Mouse (Mus musculus) spleen, postnatal 36 days (tissue): Measurements from ENCODE around the gene Gm14393.
"Not testable (repeated sequence)": the region's sequence is repeated elsewhere in the genome, so short reads cannot be mapped to it uniquely, and the experiment has no call there.

Experiments used
- DNase-seq, 2 experiments: peaks; one replicate each; pipeline ENCODE4 v3.0.0; 2022; ENCODE audit warnings: low spot score in 2 of 2, mixed read lengths in 1 of 2

Gene Gm14393

DNA sequence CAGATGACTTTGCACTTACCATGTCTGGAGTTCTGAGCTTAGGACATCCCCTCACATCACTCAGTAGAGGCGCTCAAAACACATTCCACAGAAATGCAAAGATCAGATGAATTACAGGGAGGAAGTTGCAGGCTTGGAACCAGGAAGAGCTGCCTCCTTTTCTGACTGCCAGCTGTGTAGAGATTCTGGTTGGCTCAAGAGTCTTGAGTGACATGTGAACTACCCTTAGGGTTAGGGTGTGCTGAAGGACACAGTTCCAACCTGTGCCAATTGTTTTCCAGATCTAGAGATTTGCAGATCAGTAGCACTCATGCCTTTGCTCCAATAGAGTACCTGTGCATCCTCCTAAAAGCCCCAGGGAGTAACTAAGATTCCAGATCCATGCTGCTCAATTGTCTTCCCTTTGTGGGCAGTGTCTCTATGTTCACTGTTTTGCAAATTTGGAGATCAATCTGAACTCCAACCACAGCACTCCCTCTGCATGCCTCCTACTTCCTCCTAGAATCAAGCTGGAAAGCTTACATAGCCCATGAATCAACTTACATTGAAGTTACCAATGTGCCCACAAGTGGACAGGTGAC is at the start of gene Gm14393:
Gene Gm14393, minus strand, starts transcription at position 101 of the 581 bp plus-strand sequence.
- not testable (repeated sequence) for DNase-seq

DNA sequence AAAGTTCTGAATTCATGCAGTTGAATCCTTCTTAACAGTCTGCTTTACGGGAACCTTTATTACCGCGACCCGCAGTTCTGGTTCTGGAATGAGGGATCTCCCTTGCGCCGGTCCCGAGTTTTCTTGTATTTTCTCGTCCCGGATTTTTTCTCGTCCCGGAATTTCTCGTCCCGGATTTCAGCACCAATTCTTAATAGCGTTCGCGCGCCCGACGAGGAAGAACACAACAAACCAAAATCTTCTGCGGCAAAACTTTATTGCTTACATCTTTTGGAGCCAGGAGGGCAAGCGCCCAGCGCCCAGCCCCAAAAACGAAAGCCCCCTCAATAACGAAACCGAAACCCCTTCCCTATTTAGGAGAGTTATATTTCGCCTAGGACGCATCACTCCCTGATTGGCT is 23.3 kb downstream of the Gm14393 start:
- not testable (repeated sequence) for DNase-seq
